Mouse (Mus musculus) hindbrain, postnatal 0 days (tissue): ENCODE measurements around the gene Rslcan18. TPM values are rescaled to one million over a fixed set of nuclear protein-coding genes. Genes with fewer than 3 reads are reported as not detected.
A peak's percentile ranks its signal among the peaks of the same experiment; 100 is the strongest.

Experiments used
- ATAC-seq: fragments of 200-750 bp; cut with Nextera tagmentation; 2 replicates; pipeline ENCODE4 v1.8.0; 2017; ENCODE audit warnings: mild to moderate bottlenecking, moderate TSS enrichment, moderate library complexity
- DNase-seq: peaks from one replicate; pipeline ENCODE4 v3.0.0-alpha.2; 2015; ENCODE audit warnings: low spot score
- H3K27ac ChIP-seq: fragments of 300-500 bp; sonication (generic); 2 replicates; pipeline ENCODE4 v1.5.1; 2014; ENCODE audit warnings: mild to moderate bottlenecking
- H3K27me3 ChIP-seq: fragments of 300-500 bp; sonication (generic); 2 replicates; pipeline ENCODE4 v1.6.1; 2014; ENCODE audit warnings: low read length, mixed read lengths; ENCODE audit not compliant: insufficient read depth
- H3K36me3 ChIP-seq: fragments of 300-500 bp; sonication (generic); 2 replicates; pipeline ENCODE4 v1.6.1; 2014; ENCODE audit warnings: low read length, mixed read lengths; ENCODE audit not compliant: insufficient read depth
- H3K4me1 ChIP-seq: fragments of 300-500 bp; sonication (generic); 2 replicates; pipeline ENCODE4 v1.6.1; 2014; ENCODE audit warnings: antibody characterized with exemption, low read length, mixed read lengths; ENCODE audit not compliant: insufficient read depth
- H3K4me2 ChIP-seq: fragments of 300-500 bp; sonication (generic); 2 replicates; pipeline ENCODE4 v1.6.1; 2014; ENCODE audit warnings: low read depth, mild to moderate bottlenecking, low read length, moderate library complexity, mixed read lengths
- H3K4me3 ChIP-seq: fragments of 300-500 bp; sonication (generic); 2 replicates; pipeline ENCODE4 v1.5.1; 2014; ENCODE audit warnings: low read length
- H3K9ac ChIP-seq: fragments of 300-500 bp; sonication (generic); replicated peaks from 2 replicates; pipeline ENCODE4 v1.6.1; 2014; ENCODE audit warnings: mild to moderate bottlenecking, low read length, moderate library complexity, mixed read lengths
- H3K9me3 ChIP-seq: fragments of 300-500 bp; sonication (generic); 2 replicates; pipeline ENCODE4 v1.6.1; 2016; ENCODE audit warnings: low read length, mixed read lengths
- CTCF ChIP-seq: IDR thresholded peaks from 2 replicates; pipeline ENCODE4 v1.5.1; 2016; ENCODE audit warnings: antibody characterized with exemption, control low read depth, low read depth
- WGBS: fragments of 180-500 bp; shearing (Covaris S2); extraction: QIAGEN DNeasy Blood & Tissue Kit; methylation state at CpG from one replicate; pipeline ENCODE4 v1.1.7; 2014; 5-methylcytosine and 5-hydroxymethylcytosine counted together
- polyA plus RNA-seq: library from polyadenylated mRNA; unstranded; fragments of >200 nt; fragmentation: Nextera tagmentation; extraction: Ambion mirVana; gene quantifications from 2 replicates; pipeline ENCODE4 v1.2.1, GENCODE M21; 2015
- total RNA-seq: library from RNA; depleted of rRNA; stranded (reverse); fragments of >200 nt; gene quantifications from 2 replicates; pipeline ENCODE4 v1.2.3, GENCODE M21; 2014

Gene Rslcan18
- total and polyA plus RNA-seq, 2 experiments from 2014 or later: 0.05 TPM; not detected in 1

GRCm38 (mm10) chr13:67108821-67109206 is 7.2 kb downstream of the Rslcan18 start:
- H3K27me3 ChIP-seq: no peaks in the 10 kb centered on the region
- no peaks in the 10 kb centered on the region for H3K36me3 ChIP-seq
- ATAC-seq (peak; percentile 78), DNase-seq (no peak)
- H3K9ac ChIP-seq: no peak overlapping the region
- TF ChIP-seq CTCF: no peak
- peak overlapping the region; percentile 87 for H3K4me2 ChIP-seq
- no peaks in the 10 kb centered on the region for H3K9me3 ChIP-seq
- no peaks in the 10 kb centered on the region for H3K4me1 ChIP-seq
- whole genome bisulfite sequencing: 6% methylated on average over 9 of the region's 9 CpGs
- peak overlapping the region; percentile 46; the same call in 1 of the 2 replicates for H3K27ac ChIP-seq
- H3K4me3 ChIP-seq: peak overlapping the region; percentile 60

GRCm38 (mm10) chr13:67108194-67108820 is 7.8 kb downstream of the Rslcan18 start, which contains the start of gene Gm28557:
TSS of gene Gm28557 (minus strand) at chr13:67108604.
- WGBS: under 1% methylated on average over 17 of the region's 17 CpGs

GRCm38 (mm10) chr13:67107681-67108080 is 8.4 kb downstream of the Rslcan18 start:
- Histone ChIP-seq H3K9me3 (no peaks in the 10 kb centered on the region), H3K36me3 (no peaks in the 10 kb centered on the region), H3K4me1 (no peaks in the 10 kb centered on the region), H3K4me2 (peak overlapping the region; percentile 87), H3K4me3 (peak overlapping the region; percentile 60), H3K27ac (peak overlapping the region; percentile 79; the same call in 1 of the 2 replicates), H3K27me3 (no peaks in the 10 kb centered on the region), H3K9ac (peak overlapping the region; percentile 54)
- WGBS: 69% methylated on average over 9 of the region's 9 CpGs
- DNase-seq (no peak), ATAC-seq (no peak)
- TF ChIP-seq CTCF: no peak

More at GRCm38 (mm10) chr13:67108194-67108820, 7.8 kb downstream of the Rslcan18 start, which contains the start of gene Gm28557:
- H3K4me2 ChIP-seq: peak within 1 kb of the TSS; percentile 87
- peak within 1 kb of the TSS; percentile 54 for H3K9ac ChIP-seq
- no peaks in the 10 kb centered on the region for H3K9me3 ChIP-seq
- peak within 1 kb of the TSS; percentile 79 for H3K27ac ChIP-seq
- peak; percentile 93 for TF ChIP-seq CTCF
- peak within 1 kb of the TSS; percentile 60 for H3K4me3 ChIP-seq
- no peaks in the 10 kb centered on the region for H3K4me1 ChIP-seq
- DNase-seq (peak; percentile 98), ATAC-seq (peak; percentile 99)
- no peaks in the 10 kb centered on the region for H3K36me3 ChIP-seq
- no peaks in the 10 kb centered on the region for H3K27me3 ChIP-seq

GRCm38 (mm10) chr13:67097876-67098275 is 18.2 kb downstream of the Rslcan18 start, which contains the start of gene Zfp708:
TSS of gene Zfp708 (minus strand) at chr13:67097976.
- Histone ChIP-seq H3K4me1 (no peaks in the 10 kb centered on the region), H3K27ac (no peak within 1 kb of the TSS), H3K4me2 (no peak within 1 kb of the TSS), H3K4me3 (no peak within 1 kb of the TSS), H3K9me3 (no peaks in the 10 kb centered on the region), H3K9ac (no peak within 1 kb of the TSS), H3K27me3 (no peaks in the 10 kb centered on the region), H3K36me3 (no peaks in the 10 kb centered on the region)
- DNase-seq (no peak), ATAC-seq (no peak)
- no peak for TF ChIP-seq CTCF
- WGBS: 91% methylated on average over 10 of the region's 10 CpGs

- Histone ChIP-seq H3K9ac (no peak overlapping the region), H3K4me3 (no peak overlapping the region), H3K4me1 (no peaks in the 10 kb centered on the region), H3K27ac (no peak overlapping the region), H3K9me3 (no peaks in the 10 kb centered on the region), H3K4me2 (no peak overlapping the region), H3K27me3 (no peaks in the 10 kb centered on the region), H3K36me3 (no peaks in the 10 kb centered on the region)
- no peak for ATAC-seq
- no peak for DNase-seq
- 81% methylated on average over 1 of the region's 1 CpGs for WGBS
- no peak for TF ChIP-seq CTCF
Observed at GRCm38 (mm10) chr13:67090154-67090553, 25.9 kb downstream of the Rslcan18 start.

- ATAC-seq (no peak), DNase-seq (no peak)
- Histone ChIP-seq H3K27me3 (no peaks in the 10 kb centered on the region), H3K36me3 (no peaks in the 10 kb centered on the region), H3K4me2 (peak overlapping the region; percentile 72), H3K9ac (peak overlapping the region; percentile 54; the same call in 1 of the 2 replicates), H3K4me1 (no peaks in the 10 kb centered on the region), H3K9me3 (no peaks in the 10 kb centered on the region; the same call in 1 of the 2 replicates), H3K4me3 (peak overlapping the region; percentile 66), H3K27ac (peak overlapping the region; percentile 76)
- WGBS: 86% methylated on average over 1 of the region's 1 CpGs
- TF ChIP-seq CTCF: no peak
Observed at GRCm38 (mm10) chr13:67081946-67082345, 34.1 kb downstream of the Rslcan18 start.
